Mouse (Mus musculus): ENCODE data around the gene Acbd4. TPM values are rescaled to one million over a fixed set of nuclear protein-coding genes. Genes with fewer than 3 reads are reported as not detected.

Gene Acbd4
- total and polyA plus RNA-seq, 3 experiments, result 16.6 to 18.3 TPM; not detected in 1

- Histone ChIP-seq H3K9ac (ENCODE audit: control insufficient read depth, low read depth, low read length, poor library complexity, severe bottlenecking) (0 out of 2 replicates have a peak overlapping the region, but pooled peaks have one; percentile 15), H3K36me3 (ENCODE audit: control insufficient read depth in 1 of 2, insufficient read depth in 2 of 2, low read length in 2 of 2) (peaks cover 0 to 13% of the 10 kb centered on the region in 2 experiments; a peak in 2 of 4 replicates), H3K4me1 (ENCODE audit: control insufficient read depth in 1 of 2, insufficient read depth in 2 of 2, low read length in 2 of 2) (peaks cover 4 to 6% of the 10 kb centered on the region in 2 experiments; a peak in 3 of 4 replicates), H3K9me3 (replicated peaks; ENCODE audit: insufficient read depth, low read length) (no peaks in the 10 kb centered on the region), H3K79me2 (ENCODE audit: control insufficient read depth, insufficient read depth, low read length, poor library complexity) (peaks cover 29% of the 10 kb centered on the region), H3K4me3 (ENCODE audit: control insufficient read depth in 1 of 2, insufficient read depth in 1 of 2, low read depth in 2 of 2, low read length in 2 of 2) (no peak overlapping the region), H3K27me3 (ENCODE audit: control insufficient read depth in 1 of 2, insufficient read depth in 2 of 2, low read length in 2 of 2) (no peaks in the 10 kb centered on the region), H3K27ac (ENCODE audit: control insufficient read depth, low read depth, low read length) (no peak overlapping the region)
- DNase-seq (ENCODE audit: low read depth, low spot score), result peak; percentile 47
- no peak for TF ChIP-seq ETS1 (IDR thresholded peaks at IDR 0.05; ENCODE audit: low read depth, low read length)
- no peak for TF ChIP-seq NRF1 (IDR thresholded peaks at IDR 0.05; ENCODE audit: insufficient read depth, low read depth, low read length, poor library complexity, severe bottlenecking)
- peak; percentile 66; the same call in 1 of the 2 replicates for TF ChIP-seq USF1 (IDR thresholded peaks at IDR 0.05; ENCODE audit: low read depth, low read length)
These were observed 17.4 kb downstream of the Acbd4 start for GRCm38 (mm10) chr11:103118866-103119265.

DNA sequence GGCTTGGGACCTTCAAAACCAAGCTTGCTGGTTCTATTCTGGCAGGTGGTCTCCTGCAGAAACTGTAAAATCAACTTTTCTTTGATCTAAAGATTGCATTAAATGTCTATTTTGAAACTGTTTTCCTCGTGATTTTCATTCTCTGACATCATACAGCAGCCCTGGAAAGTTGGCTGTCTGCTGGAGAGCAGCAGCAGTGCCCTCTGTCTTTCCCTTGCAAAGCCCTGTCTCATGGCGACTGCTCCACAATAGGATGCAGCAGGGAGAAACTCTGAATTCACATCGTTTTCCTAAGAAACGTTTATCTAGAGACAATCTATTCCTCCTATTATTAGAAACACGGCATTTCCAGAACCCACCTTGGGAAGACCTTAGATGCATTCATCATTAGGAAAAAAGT, 18.1 kb downstream of the Acbd4 start:
- no peaks in the 10 kb centered on the region for H3K9me3 ChIP-seq (replicated peaks; ENCODE audit: insufficient read depth, low read length)
- no peak for DNase-seq (ENCODE audit: low read depth, low spot score)
- H3K27ac ChIP-seq (ENCODE audit: control insufficient read depth, low read depth, low read length), result no peak overlapping the region
- H3K79me2 ChIP-seq (ENCODE audit: control insufficient read depth, insufficient read depth, low read length, poor library complexity), result peaks cover 25% of the 10 kb centered on the region
- TF ChIP-seq CTCF (IDR thresholded peaks at IDR 0.05 in 2 of 3, conservative IDR thresholded peaks at IDR 0.05 in 1 of 3; ENCODE audit: control insufficient read depth in 1 of 3, insufficient read depth in 1 of 3, low read depth in 2 of 3, low read length in 3 of 3, poor library complexity in 1 of 3, severe bottlenecking in 1 of 3), result no peak
- no peak for TF ChIP-seq TAL1 (IDR thresholded peaks at IDR 0.05; ENCODE audit: low read length)
- TF ChIP-seq JUND (IDR thresholded peaks at IDR 0.05; ENCODE audit: low read depth, low read length), result no peak
- no peak for TF ChIP-seq ZNF384 (IDR thresholded peaks at IDR 0.05; ENCODE audit: low read depth, low read length)
- no peak for TF ChIP-seq RAD21 (IDR thresholded peaks at IDR 0.05; ENCODE audit: low read depth, low read length)
- TF ChIP-seq CHD1 (IDR thresholded peaks at IDR 0.05; ENCODE audit: low read depth, low read length), result no peak
- no peak for TF ChIP-seq ETS1 (IDR thresholded peaks at IDR 0.05; ENCODE audit: low read depth, low read length)
- no peak for TF ChIP-seq BHLHE40 (IDR thresholded peaks at IDR 0.05; ENCODE audit: borderline replicate concordance, low read depth, low read length)
- no peak for TF ChIP-seq USF1 (IDR thresholded peaks at IDR 0.05; ENCODE audit: low read depth, low read length)
- TF ChIP-seq ZC3H11A (IDR thresholded peaks at IDR 0.05; ENCODE audit: low read depth, low read length), result no peak
- TF ChIP-seq NRF1 (IDR thresholded peaks at IDR 0.05; ENCODE audit: insufficient read depth, low read depth, low read length, poor library complexity, severe bottlenecking), result no peak
- no peak for TF ChIP-seq ELF1 (IDR thresholded peaks at IDR 0.05; ENCODE audit: low read depth, low read length)
- TF ChIP-seq CHD2 (IDR thresholded peaks at IDR 0.05; ENCODE audit: low read length), result no peak
- no peak for TF ChIP-seq POLR2AphosphoS5 (IDR thresholded peaks at IDR 0.05; ENCODE audit: borderline replicate concordance, low read depth, low read length)
- H3K4me1 ChIP-seq (ENCODE audit: control insufficient read depth in 1 of 2, insufficient read depth in 2 of 2, low read length in 2 of 2), result peaks cover 0 to 3% of the 10 kb centered on the region in 2 experiments; a peak in 2 of 4 replicates
- H3K9ac ChIP-seq (ENCODE audit: control insufficient read depth, low read depth, low read length, poor library complexity, severe bottlenecking), result no peak overlapping the region
- H3K4me3 ChIP-seq (ENCODE audit: control insufficient read depth in 1 of 2, insufficient read depth in 1 of 2, low read depth in 2 of 2, low read length in 2 of 2), result no peak overlapping the region
- peaks cover 0 to 7% of the 10 kb centered on the region in 2 experiments; a peak in 2 of 4 replicates for H3K36me3 ChIP-seq (ENCODE audit: control insufficient read depth in 1 of 2, insufficient read depth in 2 of 2, low read length in 2 of 2)
- H3K27me3 ChIP-seq (ENCODE audit: control insufficient read depth in 1 of 2, insufficient read depth in 2 of 2, low read length in 2 of 2), result no peaks in the 10 kb centered on the region

Data from MEL (cell line).